Mouse (Mus musculus) thymus, postnatal 0 days (tissue): ENCODE results near the gene Crx. TPM values are rescaled to one million over a fixed set of nuclear protein-coding genes. Genes with fewer than 3 reads are reported as not detected.
A peak's percentile ranks its signal among the peaks of the same experiment; 100 is the strongest.
"Not testable (repeated sequence)": the region's sequence is repeated elsewhere in the genome, so short reads cannot be mapped to it uniquely, and the experiment has no call there.

Experiments
- DNase-seq: peaks from one replicate; pipeline ENCODE4 v3.0.0-alpha.2; 2015; ENCODE audit warnings: low spot score
- polyA plus RNA-seq: library from polyadenylated mRNA; unstranded; fragments of >200 nt; fragmentation: Nextera tagmentation; extraction: Ambion mirVana; gene quantifications from 2 replicates; pipeline ENCODE4 v1.2.1, GENCODE M21; 2015

Gene Crx
- not detected in 2 replicates for polyA plus RNA-seq

GRCm38 (mm10) chr7:15879756-15880155 is at the start of gene Crx:
TSS of gene Crx (minus strand) at chr7:15879968.
- no peak for DNase-seq

GRCm38 (mm10) chr7:15922220-15922773 is 42.5 kb upstream of the Crx start, which contains the start of gene Selenow:
TSS of gene Selenow (minus strand) at chr7:15922402.
- peak; percentile 93 for DNase-seq

DNA sequence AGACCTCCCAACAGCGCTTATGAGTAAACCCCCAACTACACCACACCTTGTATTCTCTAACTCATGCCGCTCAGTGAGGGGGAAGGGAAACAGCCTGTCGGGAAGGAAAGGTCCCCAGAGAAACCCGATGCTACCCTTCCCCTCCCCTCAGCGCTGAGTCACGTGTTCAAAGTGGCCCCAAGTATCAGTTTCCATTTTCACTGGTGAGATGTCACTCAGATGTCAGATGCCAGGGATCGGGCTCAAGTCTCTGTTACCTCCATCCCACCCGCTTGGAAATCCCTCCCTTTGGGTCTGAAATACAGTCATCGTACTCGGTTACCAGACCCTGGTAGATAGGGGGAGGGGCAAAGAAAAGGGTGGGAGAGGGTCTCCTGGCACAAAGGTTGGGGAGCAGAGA is 42.0 kb upstream of the Crx start:
- peak; percentile 63 for DNase-seq

DNA sequence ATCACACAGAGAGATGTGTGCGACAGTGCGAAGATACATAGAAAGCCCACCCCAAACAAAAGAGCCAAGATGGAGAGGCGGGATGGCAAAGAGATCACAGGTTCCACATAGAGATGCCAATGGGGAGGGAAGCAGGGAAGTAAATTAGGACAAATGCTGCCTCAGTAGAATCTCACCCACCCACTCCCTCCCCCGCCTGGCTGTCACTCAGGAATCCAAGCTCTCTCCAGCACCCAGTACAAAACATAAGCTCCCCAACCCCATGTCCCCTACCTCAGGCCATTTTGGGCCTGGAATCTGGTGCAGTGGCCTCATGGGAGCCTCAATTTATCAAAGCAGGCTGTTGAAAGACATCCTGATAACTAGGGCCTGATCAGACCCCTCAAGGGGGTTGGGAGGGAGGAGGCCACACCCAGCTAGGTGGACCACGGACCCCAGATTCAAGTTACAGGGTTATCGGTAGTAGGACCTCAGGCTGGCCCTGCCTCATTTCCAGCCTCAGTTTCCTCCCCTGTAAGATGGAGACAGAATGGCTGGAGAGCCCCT is 41.0 kb upstream of the Crx start:
- DNase-seq, result no peak

GRCm38 (mm10) chr7:15919947-15920346 is 40.2 kb upstream of the Crx start:
- no peak for DNase-seq

- DNase-seq, result no peak
These were observed 38.6 kb upstream of the Crx start for GRCm38 (mm10) chr7:15918371-15918770.

DNA sequence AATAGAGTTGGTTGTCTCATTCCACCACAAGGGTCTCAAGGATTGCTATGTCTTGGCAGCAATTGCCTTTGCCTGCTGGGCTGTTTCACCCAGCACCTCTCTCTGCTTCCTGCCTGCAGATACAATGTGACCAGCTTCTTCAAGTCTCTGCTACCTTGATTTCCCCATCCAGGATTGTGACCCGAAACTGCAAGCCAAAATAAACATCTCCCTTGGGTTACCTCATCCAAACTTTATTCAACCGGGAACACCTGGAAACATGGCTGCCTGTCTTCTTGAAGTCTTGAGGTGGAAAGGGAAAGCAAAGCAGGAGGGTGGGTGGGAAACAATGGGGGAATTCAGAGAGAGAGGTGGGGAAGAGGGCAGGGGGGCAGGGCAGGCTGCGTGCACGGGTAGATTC is 37.2 kb upstream of the Crx start:
- no peak for DNase-seq

GRCm38 (mm10) chr7:15916134-15916723 is 36.5 kb upstream of the Crx start:
- DNase-seq, result no peak

- not testable (repeated sequence) for DNase-seq
These were observed 35.9 kb upstream of the Crx start for GRCm38 (mm10) chr7:15915695-15916094.

DNA sequence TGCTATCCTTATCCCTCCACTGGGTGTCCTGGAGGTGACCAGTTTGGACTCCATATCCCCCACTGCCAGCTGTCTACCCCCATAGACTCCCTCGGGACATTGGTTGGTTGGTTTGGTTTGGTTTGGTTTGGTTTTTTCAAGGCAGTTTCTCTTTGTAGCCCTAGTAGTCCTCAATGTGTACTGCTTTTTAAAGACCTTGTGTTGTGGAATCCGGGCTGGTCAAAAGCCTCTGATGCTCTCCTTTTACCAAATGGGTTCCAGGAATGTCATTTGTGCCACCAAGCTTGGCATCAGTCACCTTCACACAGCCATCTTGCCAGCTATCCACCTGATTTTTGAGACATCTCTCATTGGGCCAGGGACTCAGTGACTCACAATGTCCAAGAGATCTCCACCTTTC is 35.0 kb upstream of the Crx start:
- no peak for DNase-seq

GRCm38 (mm10) chr7:15914252-15914651 is 34.5 kb upstream of the Crx start:
- DNase-seq, result peak; percentile 62

DNA sequence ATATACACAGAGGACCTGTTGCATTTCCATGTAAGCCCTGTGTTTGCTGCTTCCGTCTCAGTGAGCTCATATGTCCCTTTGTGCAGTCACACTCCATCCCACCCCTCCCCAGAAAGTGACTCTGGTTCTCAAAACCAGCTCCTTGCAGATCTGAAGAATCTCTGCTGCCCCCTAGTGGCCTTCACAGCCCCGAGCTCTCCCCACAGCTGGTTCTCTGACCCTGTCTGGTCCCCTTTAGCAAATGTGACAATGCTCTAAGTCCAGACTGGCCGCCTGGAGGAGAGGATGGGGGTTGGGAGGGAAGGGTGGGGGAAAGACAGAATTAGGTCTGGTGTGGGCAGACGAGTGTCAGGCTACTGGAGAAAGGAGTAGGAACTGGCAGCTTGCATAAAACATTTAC is 32.4 kb upstream of the Crx start:
- peak; percentile 78 for DNase-seq

DNA sequence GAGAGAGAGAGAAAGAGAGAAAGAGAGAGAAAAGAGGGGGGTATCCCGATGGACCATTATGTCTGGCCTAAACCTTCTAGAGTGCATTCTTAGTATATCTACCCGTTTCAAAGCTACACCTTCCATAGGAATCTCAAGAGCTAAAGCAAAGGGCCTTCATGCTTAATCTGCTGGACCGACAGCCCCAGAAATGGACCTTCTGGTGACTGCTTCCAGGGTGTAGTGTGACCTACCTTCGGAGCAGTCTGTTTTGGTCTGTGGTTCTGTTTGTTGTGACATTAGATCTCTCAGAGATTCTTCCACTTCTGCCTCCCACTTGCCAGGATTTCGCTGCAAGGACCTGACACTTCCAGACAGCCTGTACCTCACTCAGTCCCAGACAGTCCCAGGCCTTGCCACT is 30.8 kb upstream of the Crx start:
- DNase-seq, result no peak

DNA sequence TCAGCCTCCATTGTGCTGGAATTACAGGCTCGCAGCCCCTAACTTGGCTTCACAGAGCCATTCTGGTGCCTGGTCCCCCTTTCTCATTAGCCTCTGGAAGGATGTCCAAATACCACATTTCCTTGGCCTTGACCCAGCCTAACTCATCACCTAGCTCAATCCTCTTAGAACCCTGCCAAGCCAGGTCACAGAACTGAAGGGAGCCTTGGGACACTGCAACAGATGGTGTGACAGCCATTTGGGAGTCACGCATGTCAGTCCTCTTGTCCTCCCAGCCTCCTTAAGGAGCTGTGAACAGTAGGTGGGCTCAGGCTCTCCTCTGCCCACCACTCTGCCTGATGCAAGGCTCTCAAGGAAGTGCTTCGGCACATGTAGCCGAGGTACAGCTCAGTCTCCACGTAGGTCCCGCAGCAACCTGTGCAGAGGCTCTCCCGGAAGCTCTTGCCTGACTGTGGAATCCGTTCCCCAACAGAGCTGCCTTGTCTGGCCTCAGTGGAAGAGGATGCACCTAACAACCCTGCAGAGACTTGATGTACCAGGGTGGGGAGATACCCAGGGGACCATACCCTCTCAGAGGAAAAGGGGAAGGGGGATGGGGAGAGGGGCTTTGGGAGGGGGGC is 28.3 kb upstream of the Crx start:
- no peak for DNase-seq

GRCm38 (mm10) chr7:15906602-15907001 is 26.8 kb upstream of the Crx start:
- DNase-seq, result no peak

GRCm38 (mm10) chr7:15905861-15906260 is 26.1 kb upstream of the Crx start:
- no peak for DNase-seq

DNA sequence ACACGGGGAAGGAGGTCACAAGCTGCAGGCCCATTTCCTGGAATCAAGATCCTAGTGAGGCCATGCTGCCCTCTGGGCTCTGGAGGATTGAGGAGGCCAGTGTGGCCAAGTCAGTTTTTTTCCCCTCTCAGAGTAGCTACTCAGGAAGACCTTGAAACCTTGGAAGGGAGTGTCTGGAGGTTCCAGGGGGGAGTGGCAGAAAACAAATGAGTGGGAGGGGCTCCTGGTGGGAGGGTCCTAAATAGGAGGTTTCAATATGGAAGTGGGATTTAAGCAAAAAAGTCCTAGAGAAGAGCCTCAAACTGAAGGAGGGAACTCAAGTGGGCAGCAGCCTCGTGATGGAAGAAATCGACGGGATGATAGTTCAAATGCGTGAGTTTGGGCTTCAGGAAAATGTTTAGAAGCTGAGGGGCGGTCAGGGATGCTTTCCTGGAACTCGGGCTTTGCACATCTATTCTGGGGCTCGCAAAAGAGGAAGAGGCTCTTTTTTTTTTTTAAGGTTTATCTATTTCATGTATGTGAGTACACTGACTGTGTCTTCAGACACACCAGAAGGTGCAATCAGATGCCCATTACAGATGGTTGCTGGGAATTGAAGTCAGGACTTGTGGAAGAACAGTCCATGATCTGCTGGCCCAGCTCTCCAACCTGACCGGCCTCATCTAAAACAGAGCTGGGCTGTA is 21.7 kb upstream of the Crx start:
- DNase-seq, result no peak

- DNase-seq, result no peak
These were observed 14.5 kb upstream of the Crx start for GRCm38 (mm10) chr7:15894251-15894650.

DNA sequence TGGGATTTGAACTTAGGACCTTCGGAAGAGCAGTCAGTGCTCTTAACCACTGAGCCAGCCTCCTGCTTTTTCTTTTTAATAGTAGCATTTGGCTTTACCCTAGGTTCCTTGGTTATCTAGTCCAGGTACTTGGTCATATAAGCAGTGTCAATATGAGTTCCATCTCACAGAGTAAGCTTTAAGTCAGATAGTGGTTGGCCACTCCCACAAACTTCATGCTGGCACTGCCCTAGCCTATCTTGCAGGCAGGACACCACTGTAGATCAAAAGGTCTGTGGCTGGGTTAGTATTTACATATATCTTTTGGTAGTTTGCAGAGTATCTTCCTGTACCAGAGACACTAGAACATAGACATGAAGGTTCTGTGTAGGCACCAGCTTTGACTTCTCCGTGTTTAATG is 4.4 kb upstream of the Crx start:
- no peak for DNase-seq

- no peak for DNase-seq
These were observed 2.5 kb upstream of the Crx start, which contains the start of gene Crxos for GRCm38 (mm10) chr7:15882317-15882716. TSS of gene Crxos (plus strand) at chr7:15882617.

DNA sequence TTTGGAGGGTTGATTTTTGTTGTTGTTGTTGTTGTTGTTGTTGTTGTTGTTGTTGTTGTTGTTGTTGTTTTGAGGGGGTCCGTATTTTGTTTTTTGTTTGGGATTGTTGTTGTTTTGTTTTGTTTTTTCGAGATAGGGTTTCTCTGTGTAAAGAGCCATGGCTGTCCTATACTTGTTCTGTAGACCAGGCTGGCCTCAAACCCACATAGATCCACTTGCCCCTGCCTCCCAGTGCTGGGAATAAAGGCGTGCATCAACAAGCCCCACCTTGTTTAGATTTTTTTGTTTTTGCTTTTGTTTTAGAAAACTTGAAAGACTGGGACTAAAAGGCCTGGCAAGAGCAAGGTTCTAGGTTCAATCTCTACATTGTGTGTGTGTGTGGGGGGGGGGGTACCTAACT is 2.1 kb upstream of the Crx start:
- DNase-seq, result no peak

- no peak for DNase-seq
These were observed 1.6 kb upstream of the Crx start for GRCm38 (mm10) chr7:15881388-15881787.
